Mouse (Mus musculus): ENCODE data around the gene Cflar.

DNA sequence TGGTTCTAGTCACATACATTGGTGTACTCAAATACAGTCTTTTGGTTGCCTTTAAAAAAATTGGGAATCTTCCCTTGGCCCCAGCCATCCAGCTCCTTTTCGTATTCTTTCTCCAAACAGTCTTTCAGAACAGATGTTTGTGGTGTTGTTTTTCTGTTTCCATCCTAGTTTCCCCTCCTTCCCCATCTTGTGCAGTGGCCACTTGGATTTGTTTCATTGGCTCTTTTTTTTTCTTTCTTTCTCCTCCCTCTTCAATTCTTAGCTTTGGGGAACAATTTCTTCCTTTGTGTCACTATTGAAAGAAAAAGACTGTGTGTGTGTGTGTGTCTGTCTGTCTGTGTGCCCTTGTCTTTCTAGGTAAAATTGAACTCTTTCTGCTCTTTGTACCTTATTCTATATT, 3.1 kb downstream of the Cflar start:
- TF ChIP-seq EP300 (IDR thresholded peaks at IDR 0.05; ENCODE audit: low read depth), result no peak
- no peak for TF ChIP-seq CTCF (IDR thresholded peaks at IDR 0.05; ENCODE audit: low read depth)
